Mouse (Mus musculus): ENCODE data around the gene Abca14.

Gene Abca14

DNA sequence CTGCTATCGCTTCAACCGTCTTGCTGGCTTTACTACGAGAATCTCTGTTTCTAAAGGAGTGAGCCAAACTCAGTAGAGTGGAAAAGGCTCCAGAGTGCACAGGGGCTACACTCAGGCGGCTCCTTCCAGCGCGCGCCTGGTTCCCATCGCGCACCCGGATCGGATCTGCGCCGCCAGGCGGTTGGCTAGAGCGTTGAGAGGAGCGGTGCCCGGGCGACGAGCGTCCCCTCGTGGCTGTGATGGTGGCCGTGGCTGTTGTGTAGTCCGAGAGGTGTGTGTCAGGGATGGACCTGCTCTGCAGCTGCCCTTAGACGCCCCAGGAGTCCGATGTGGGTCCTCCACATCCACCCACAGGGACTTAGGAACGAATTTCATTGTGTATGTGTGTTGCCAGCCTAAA, at the start of gene Abca14:
Gene Abca14 (plus strand): TSS at position 173 of the 400 bp plus-strand sequence.
- peak; percentile 87 for DNase-seq (ENCODE audit: low spot score)

GRCm38 (mm10) chr7:120156841-120157409, 46.8 kb upstream of the Abca14 start:
- DNase-seq (ENCODE audit: low spot score) = no peak

DNA sequence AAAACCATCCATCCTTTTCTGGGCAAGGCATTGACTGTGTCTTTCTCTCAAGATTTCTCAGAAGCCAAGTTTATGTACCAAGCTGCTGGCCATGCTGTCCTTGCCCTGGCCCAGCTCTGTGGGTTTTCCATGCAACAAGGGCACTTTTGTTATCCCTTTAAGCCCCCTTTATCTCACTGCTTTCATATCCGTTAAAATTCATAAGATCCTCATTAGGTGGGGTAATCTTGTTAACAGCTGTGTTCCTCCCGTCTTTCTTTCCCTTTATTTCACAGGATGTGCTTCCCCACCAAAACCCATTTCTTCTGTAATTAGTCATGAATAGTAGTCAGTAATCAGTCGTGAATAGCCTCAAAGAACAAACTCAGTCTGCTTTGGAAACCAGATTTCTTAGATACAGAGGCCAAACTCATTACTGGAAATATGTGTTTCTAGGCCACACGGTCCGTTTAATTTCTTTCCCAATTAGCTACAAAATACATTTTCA, 46.1 kb upstream of the Abca14 start:
- DNase-seq (ENCODE audit: low spot score) = no peak

GRCm38 (mm10) chr7:120158121-120158613, 45.6 kb upstream of the Abca14 start:
- no peak for DNase-seq (ENCODE audit: low spot score)

GRCm38 (mm10) chr7:120163581-120164251, 40.0 kb upstream of the Abca14 start:
- DNase-seq (ENCODE audit: low spot score) = no peak

GRCm38 (mm10) chr7:120172188-120172700, 31.5 kb upstream of the Abca14 start:
- DNase-seq (ENCODE audit: low spot score) = no peak

GRCm38 (mm10) chr7:120173603-120174244, 30.0 kb upstream of the Abca14 start, which contains the start of gene Anks4b:
Gene Anks4b (plus strand): TSS chr7:120173858.
- peak; percentile 8 for DNase-seq (ENCODE audit: low spot score)

DNA sequence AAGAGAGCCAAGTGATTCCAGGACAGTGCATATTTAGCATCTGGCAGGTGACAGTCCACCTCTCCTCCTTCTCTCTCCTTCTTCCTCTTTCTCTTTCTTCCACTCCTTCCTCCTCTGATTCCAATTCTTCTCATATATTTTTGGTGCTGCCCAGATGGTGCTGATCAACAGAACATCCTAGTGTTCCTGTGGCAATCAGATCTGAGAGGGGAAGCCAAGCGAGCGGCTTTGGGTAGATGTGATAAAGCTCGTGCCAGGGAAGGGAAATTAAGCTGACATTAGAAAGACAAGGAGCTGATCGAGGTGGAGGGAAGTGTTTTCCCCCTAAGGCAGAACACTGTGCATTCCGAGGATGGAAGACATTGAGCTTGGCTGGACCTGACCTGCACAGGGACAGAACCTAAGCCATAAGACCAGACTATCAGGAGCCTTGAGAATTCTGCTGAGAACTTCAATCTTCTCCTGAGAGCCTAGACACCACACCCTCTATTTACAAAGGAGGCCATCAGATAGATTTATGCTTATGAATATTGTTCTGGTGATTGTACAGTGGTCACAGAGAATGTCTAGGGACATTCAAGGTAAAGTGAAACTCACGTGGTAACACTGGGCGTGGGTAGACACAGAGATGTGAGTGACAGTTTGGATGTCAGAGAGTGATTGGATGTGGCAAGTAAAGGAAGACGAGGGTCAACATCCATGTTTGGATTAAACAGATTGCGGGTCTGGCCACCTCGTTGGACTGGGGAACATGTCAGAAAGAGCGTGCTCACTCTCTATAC, 28.8 kb upstream of the Abca14 start:
- no peak for DNase-seq (ENCODE audit: low spot score)

GRCm38 (mm10) chr7:120177611-120178010, 26.1 kb upstream of the Abca14 start:
- DNase-seq (ENCODE audit: low spot score) = no peak

GRCm38 (mm10) chr7:120178935-120179334, 24.8 kb upstream of the Abca14 start:
- DNase-seq (ENCODE audit: low spot score) = no peak

DNA sequence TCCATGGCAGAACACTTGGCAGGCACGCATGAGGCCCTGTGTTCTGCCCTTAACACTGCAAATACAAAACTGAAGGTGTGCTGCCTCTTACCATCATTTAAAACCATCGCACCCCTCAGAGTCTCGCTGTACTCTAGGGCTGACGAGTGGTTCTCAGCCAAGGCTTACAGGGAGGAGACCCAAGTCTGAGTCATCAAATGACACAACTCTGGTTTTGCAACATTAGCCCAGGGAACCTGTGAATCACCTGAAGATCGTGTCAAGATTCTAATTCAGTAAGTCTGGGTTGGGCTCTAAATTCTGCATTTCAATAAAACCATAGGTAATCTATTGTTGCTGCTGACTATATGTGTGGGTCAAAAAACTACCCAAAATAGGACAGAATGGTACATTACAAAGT, 23.2 kb upstream of the Abca14 start:
- DNase-seq (ENCODE audit: low spot score) = no peak

- no peak for DNase-seq (ENCODE audit: low spot score)
Observed at GRCm38 (mm10) chr7:120181401-120182230, 22.1 kb upstream of the Abca14 start.

GRCm38 (mm10) chr7:120182891-120183290, 20.9 kb upstream of the Abca14 start:
- no peak for DNase-seq (ENCODE audit: low spot score)

DNA sequence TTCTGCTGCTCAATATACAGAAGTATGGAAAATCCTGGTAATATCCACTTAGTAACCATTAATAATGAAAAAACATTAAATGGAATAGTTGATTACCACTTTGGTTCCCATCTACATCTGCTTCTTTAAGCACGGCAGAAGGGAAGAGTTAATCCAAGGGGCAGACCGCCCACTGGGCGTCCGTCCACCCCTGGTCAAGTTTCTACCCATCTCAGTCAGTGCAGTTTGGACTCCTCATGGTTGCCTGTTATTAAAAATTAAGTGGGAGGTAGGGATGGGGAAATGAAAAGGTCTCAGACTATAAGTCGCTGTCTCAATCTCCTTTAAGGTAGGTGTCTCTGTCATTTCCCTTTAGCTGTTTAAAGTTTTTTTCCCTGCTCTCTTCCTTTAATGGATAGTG, 14.8 kb upstream of the Abca14 start:
- no peak for DNase-seq (ENCODE audit: low spot score)

- no peak for DNase-seq (ENCODE audit: low spot score)
Observed at GRCm38 (mm10) chr7:120189369-120190149, 14.2 kb upstream of the Abca14 start.

GRCm38 (mm10) chr7:120190150-120190665, 13.6 kb upstream of the Abca14 start:
- no peak for DNase-seq (ENCODE audit: low spot score)

DNA sequence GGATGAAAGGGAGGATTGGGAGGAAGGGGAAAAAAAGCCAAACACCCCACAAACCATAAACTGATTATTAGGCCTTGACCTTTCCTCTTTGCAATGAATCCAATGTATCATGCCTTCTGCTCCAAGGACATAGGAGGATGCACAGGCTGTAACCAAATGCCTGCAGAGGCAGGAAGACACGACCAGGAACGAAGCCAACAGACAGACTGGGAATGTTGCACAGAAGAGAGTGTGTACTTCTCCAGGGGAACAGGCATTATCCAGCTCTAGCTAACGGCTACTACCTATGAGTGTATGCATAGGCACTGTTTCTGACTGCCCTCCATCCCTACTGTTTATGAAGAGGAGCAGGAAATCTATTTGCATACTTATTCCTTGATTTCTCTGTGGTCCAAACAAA, 11.6 kb upstream of the Abca14 start:
- no peak for DNase-seq (ENCODE audit: low spot score)

GRCm38 (mm10) chr7:120192816-120193215, 10.9 kb upstream of the Abca14 start:
- DNase-seq (ENCODE audit: low spot score) = no peak

DNA sequence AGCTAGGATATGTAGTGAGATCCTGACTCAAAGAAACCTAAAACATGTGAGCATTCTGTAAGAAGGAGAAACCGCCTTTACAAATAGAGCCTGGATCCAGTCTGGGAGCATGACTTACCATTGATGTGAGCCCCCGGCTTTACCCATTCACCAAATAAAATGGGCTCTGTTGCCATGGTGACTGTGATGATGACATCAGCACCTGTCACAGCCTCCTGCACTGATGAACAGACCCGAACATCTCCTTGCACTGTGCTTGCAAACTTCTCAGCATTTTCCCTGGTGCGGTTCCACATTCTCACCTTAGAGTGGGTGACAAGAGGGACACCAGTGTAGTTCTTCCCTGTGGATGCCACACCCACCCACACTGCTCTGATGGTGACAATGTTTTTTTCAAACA, 8.6 kb upstream of the Abca14 start:
- DNase-seq (ENCODE audit: low spot score) = no peak

GRCm38 (mm10) chr7:120201231-120201744, 2.5 kb upstream of the Abca14 start:
- peak; percentile 29 for DNase-seq (ENCODE audit: low spot score)

All from urinary bladder, postnatal 14 days (tissue).